8 mouse cellular contexts compared by ENCODE assay signal in genomic region chr19:44554490-44554860, GRCm38 (mm10). TPM values are rescaled to one million over a fixed set of nuclear protein-coding genes. Genes with fewer than 3 reads are reported as not detected.
DNase-seq lines count a peak whose midpoint lies in the region; ATAC-seq and TF ChIP-seq lines count a peak whose summit lies in the region.

No protein-coding gene starts in this region.

- no peak for TF ChIP-seq POLR2A in thymus, adult 2 months (IDR thresholded peaks at IDR 0.05; ENCODE audit: control insufficient read depth, extremely low read depth, insufficient read depth, low read length, poor library complexity)
- no peak for TF ChIP-seq POLR2A in olfactory bulb, adult 2 months (IDR thresholded peaks at IDR 0.05; ENCODE audit: insufficient read depth, low read depth, low read length)

- peak overlapping the region; percentile 88 for H3K9ac ChIP-seq in limb, embryonic 13.5 days

- no peaks in the 10 kb centered on the region for H3K27me3 ChIP-seq in thymus, adult 2 months (ENCODE audit: control insufficient read depth, insufficient read depth, low read length)
- H3K27me3 ChIP-seq in limb, embryonic 13.5 days, result peaks cover 3% of the 10 kb centered on the region; the same call in 1 of the 2 replicates

- DNase-seq in cerebellum, postnatal 4 days (ENCODE audit: low spot score in 2 of 2), result no peak
- DNase-seq in thymus, adult 2 months, result no peak
- no peak for DNase-seq in thymus, adult 18-20 months
- DNase-seq in ovary, postnatal 10 days (ENCODE audit: low spot score), result no peak
- DNase-seq in urinary bladder, postnatal 10 days (ENCODE audit: low spot score), result no peak

- peak overlapping the region; percentile 93 for H3K4me2 ChIP-seq in limb, embryonic 13.5 days (replicated peaks)

- 0 out of 2 replicates have a peak, but pooled peaks have one; percentile 27 for ATAC-seq in cerebellum, adult (ENCODE audit: insufficient number of reproducible peaks, low FRiP score, low TSS enrichment)
- no peak for ATAC-seq in limb, embryonic 13.5 days (ENCODE audit: low FRiP score, low read depth)

- no peaks in the 10 kb centered on the region for H3K9me3 ChIP-seq in limb, embryonic 13.5 days

- peaks cover 28% of the 10 kb centered on the region for H3K36me3 ChIP-seq in thymus, adult 2 months (ENCODE audit: control insufficient read depth, insufficient read depth, low read length)
- peaks cover 42% of the 10 kb centered on the region for H3K36me3 ChIP-seq in limb, embryonic 13.5 days

- H3K4me3 ChIP-seq in thymus, adult 2 months (ENCODE audit: control insufficient read depth, insufficient read depth, low read length), result peak overlapping the region; percentile 81
- H3K4me3 ChIP-seq in limb, embryonic 13.5 days, result peak overlapping the region; percentile 96
- H3K4me3 ChIP-seq in olfactory bulb, adult 2 months (ENCODE audit: insufficient read depth, low read depth, low read length), result peak overlapping the region; percentile 79

- no peak overlapping the region for H3K27ac ChIP-seq in thymus, adult 2 months (ENCODE audit: control insufficient read depth, insufficient read depth, low read length)
- no peak overlapping the region for H3K27ac ChIP-seq in limb, embryonic 13.5 days
- H3K27ac ChIP-seq in olfactory bulb, adult 2 months (ENCODE audit: insufficient read depth, low read depth, low read length), result no peak overlapping the region

- no peak for TF ChIP-seq CTCF in thymus, adult 2 months (IDR thresholded peaks at IDR 0.05; ENCODE audit: borderline replicate concordance, control insufficient read depth, extremely low read depth, insufficient read depth, low read length, poor library complexity)
- no peak for TF ChIP-seq CTCF in olfactory bulb, adult 2 months (IDR thresholded peaks at IDR 0.05; ENCODE audit: insufficient read depth, low read depth, low read length)

- peaks cover 9% of the 10 kb centered on the region for H3K4me1 ChIP-seq in thymus, adult 2 months (replicated peaks; ENCODE audit: control insufficient read depth, insufficient read depth, low read length)
- peaks cover 15% of the 10 kb centered on the region for H3K4me1 ChIP-seq in limb, embryonic 13.5 days
- H3K4me1 ChIP-seq in olfactory bulb, adult 2 months (ENCODE audit: control insufficient read depth, insufficient read depth, low read length), result peaks cover 5% of the 10 kb centered on the region; the same call in 1 of the 2 replicates

- 3% methylated on average over 8 of the region's 8 CpGs for WGBS in thymus, adult 2 months
- WGBS in limb, embryonic 13.5 days, result 5% methylated on average over 8 of the region's 8 CpGs
- WGBS in olfactory bulb, adult 2 months, result under 1% methylated on average over 8 of the region's 8 CpGs

RNA-seq across cellular contexts. Expression of gene Ndufb8, which starts 0.8 kb away (rescaled TPM):
- polyA plus RNA-seq in thymus, adult 2 months (2012; rRNA removed), result 480 and 627 TPM in 2 replicates
- polyA plus RNA-seq in limb, embryonic 13.5 days (2015; fragmentation: Nextera tagmentation; extraction: Ambion mirVana), result 497 and 524 TPM in 2 replicates
- polyA plus RNA-seq in olfactory bulb, adult 2 months (2012; ENCODE audit: insufficient read depth, insufficient read length, low replicate concordance, missing spikeins), result not detected in 2 replicates

RNA-seq across cellular contexts. Expression of gene Gm20538, which starts 1.8 kb away (rescaled TPM):
- polyA plus RNA-seq in thymus, adult 2 months (2012; rRNA removed), result 6.6 TPM in 1 of 2 replicates, not detected in the other
- not detected in 2 replicates for polyA plus RNA-seq in limb, embryonic 13.5 days (2015; fragmentation: Nextera tagmentation; extraction: Ambion mirVana)
- not detected in 2 replicates for polyA plus RNA-seq in olfactory bulb, adult 2 months (2012; ENCODE audit: insufficient read depth, insufficient read length, low replicate concordance, missing spikeins)

RNA-seq across cellular contexts. Expression of gene Hif1an, which starts 8.2 kb away (rescaled TPM):
- polyA plus RNA-seq in thymus, adult 2 months (2012; rRNA removed), result 31.5 and 36.1 TPM in 2 replicates
- 39.6 and 40.1 TPM in 2 replicates for polyA plus RNA-seq in limb, embryonic 13.5 days (2015; fragmentation: Nextera tagmentation; extraction: Ambion mirVana)
- polyA plus RNA-seq in olfactory bulb, adult 2 months (2012; ENCODE audit: insufficient read depth, insufficient read length, low replicate concordance, missing spikeins), result not detected in 2 replicates

RNA-seq across cellular contexts. Expression of gene Sec31b, which starts 8.8 kb away (rescaled TPM):
- polyA plus RNA-seq in thymus, adult 2 months (2012; rRNA removed), result 15.4 and 18.8 TPM in 2 replicates
- 0.34 and 0.41 TPM in 2 replicates for polyA plus RNA-seq in limb, embryonic 13.5 days (2015; fragmentation: Nextera tagmentation; extraction: Ambion mirVana)
- polyA plus RNA-seq in olfactory bulb, adult 2 months (2012; ENCODE audit: insufficient read depth, insufficient read length, low replicate concordance, missing spikeins), result not detected in 2 replicates
